Mouse (Mus musculus): ENCODE measurements around the gene Nyap1.

The Nyap1 gene

GRCm38 (mm10) chr5:137741023-137741931 is at the start of gene Nyap1:
Gene Nyap1 (minus strand): TSS chr5:137741607.
- no peak for DNase-seq (ENCODE audit: low read depth)

- DNase-seq (ENCODE audit: low read depth) = no peak
Measured at GRCm38 (mm10) chr5:137788946-137789531, 47.6 kb upstream of the Nyap1 start.

GRCm38 (mm10) chr5:137788171-137788570 is 46.8 kb upstream of the Nyap1 start:
- DNase-seq (ENCODE audit: low read depth) = no peak

GRCm38 (mm10) chr5:137787151-137787928 is 45.9 kb upstream of the Nyap1 start, which contains the start of the genes Mepce and Zcwpw1:
Gene Mepce (minus strand): TSS chr5:137787655.
Gene Zcwpw1 (plus strand): TSS chr5:137787798.
- peak; percentile 90 for DNase-seq (ENCODE audit: low read depth)

GRCm38 (mm10) chr5:137786109-137786942 is 44.9 kb upstream of the Nyap1 start:
- peak; percentile 100 for DNase-seq (ENCODE audit: low read depth)

GRCm38 (mm10) chr5:137785164-137786031 is 44.0 kb upstream of the Nyap1 start:
- DNase-seq (ENCODE audit: low read depth) = no peak

GRCm38 (mm10) chr5:137784546-137784945 is 43.1 kb upstream of the Nyap1 start:
- DNase-seq (ENCODE audit: low read depth) = no peak

- no peak for DNase-seq (ENCODE audit: low read depth)
Measured at GRCm38 (mm10) chr5:137783901-137784540, 42.6 kb upstream of the Nyap1 start.

- DNase-seq (ENCODE audit: low read depth) = no peak
Measured at GRCm38 (mm10) chr5:137782776-137783522, 41.5 kb upstream of the Nyap1 start.

- DNase-seq (ENCODE audit: low read depth) = no peak
Measured at GRCm38 (mm10) chr5:137781661-137782060, 40.3 kb upstream of the Nyap1 start.

GRCm38 (mm10) chr5:137779053-137779933 is 37.9 kb upstream of the Nyap1 start:
- DNase-seq (ENCODE audit: low read depth) = no peak

GRCm38 (mm10) chr5:137778635-137779034 is 37.2 kb upstream of the Nyap1 start, which contains the start of gene Ppp1r35:
Gene Ppp1r35 (plus strand): TSS chr5:137778849.
- peak; percentile 95 for DNase-seq (ENCODE audit: low read depth)

GRCm38 (mm10) chr5:137777267-137777845 is 35.9 kb upstream of the Nyap1 start:
- DNase-seq (ENCODE audit: low read depth) = no peak

GRCm38 (mm10) chr5:137776408-137776918 is 35.1 kb upstream of the Nyap1 start:
- DNase-seq (ENCODE audit: low read depth) = no peak

GRCm38 (mm10) chr5:137775587-137776290 is 34.3 kb upstream of the Nyap1 start:
- DNase-seq (ENCODE audit: low read depth) = no peak

- no peak for DNase-seq (ENCODE audit: low read depth)
Measured at GRCm38 (mm10) chr5:137772755-137773154, 31.3 kb upstream of the Nyap1 start.

GRCm38 (mm10) chr5:137770709-137771108 is 29.3 kb upstream of the Nyap1 start:
- no peak for DNase-seq (ENCODE audit: low read depth)

All from fibroblast of lung, adult 2 months (primary cell).